Mouse (Mus musculus): ENCODE data around the gene R3hdm1. TPM values are rescaled to one million over a fixed set of nuclear protein-coding genes. Genes with fewer than 3 reads are reported as not detected.

R3hdm1 gene
- polyA plus RNA-seq, 1 experiment from 2014 or later, result 49.7 TPM

DNA sequence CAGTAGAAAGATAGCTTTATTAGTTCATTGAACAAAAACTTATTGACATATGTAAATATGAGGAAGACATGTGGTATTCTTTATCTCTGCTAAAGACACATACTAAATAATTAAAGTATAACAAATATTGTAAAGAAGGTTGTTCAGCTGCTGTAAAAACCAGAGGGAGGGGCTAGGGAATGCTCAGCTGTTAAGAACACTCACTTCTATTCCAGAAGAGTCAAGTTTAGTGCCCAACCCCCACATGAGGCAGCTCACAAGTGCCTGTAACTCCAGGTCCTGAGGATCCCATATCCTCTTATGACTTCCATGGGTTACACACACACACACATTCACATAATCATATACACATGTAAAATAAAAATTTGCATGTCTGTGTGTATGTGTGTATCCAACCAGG is 67.0 kb downstream of the R3hdm1 start:
- Histone ChIP-seq H3K9me3 (replicated peaks; ENCODE audit: low read length) (no peaks in the 10 kb centered on the region), H3K9ac (ENCODE audit: low read depth, low read length) (no peak overlapping the region), H3K4me3 (replicated peaks; ENCODE audit: low read depth, low read length) (no peak overlapping the region), H3K4me2 (ENCODE audit: low read length) (no peak overlapping the region), H3K36me3 (ENCODE audit: insufficient read depth, low read length) (peaks cover 4% of the 10 kb centered on the region; the same call in 1 of the 2 replicates), H3K4me1 (replicated peaks; ENCODE audit: insufficient read depth, low read length) (no peaks in the 10 kb centered on the region), H3K27ac (no peak overlapping the region), H3K27me3 (ENCODE audit: insufficient read depth, low read length) (no peaks in the 10 kb centered on the region)
- no peak for TF ChIP-seq CTCF (IDR thresholded peaks at IDR 0.05; ENCODE audit: low read depth)
- DNase-seq (ENCODE audit: low spot score), result no peak
- ATAC-seq (replicated peaks; ENCODE audit: low FRiP score, low read depth), result no peak

DNA sequence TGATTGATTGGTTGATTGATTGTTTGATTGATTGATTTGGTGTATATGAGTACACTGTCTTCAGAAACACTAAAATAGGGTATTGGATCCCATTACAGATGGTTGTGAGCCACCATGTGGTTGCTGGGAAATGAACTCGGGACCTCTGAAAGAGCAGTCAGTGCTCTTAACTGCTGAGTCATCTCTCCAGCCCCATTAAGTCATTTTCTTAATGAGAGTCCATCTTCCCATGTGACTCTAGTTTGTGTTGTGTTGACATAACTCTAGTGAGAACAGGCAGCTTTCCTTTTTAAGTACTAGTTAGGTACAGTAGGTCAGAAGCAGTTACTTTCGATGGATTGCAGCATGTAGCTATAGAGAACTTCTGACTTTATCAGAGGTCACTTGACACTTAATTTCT is 88.3 kb downstream of the R3hdm1 start:
- Histone ChIP-seq H3K27me3 (ENCODE audit: insufficient read depth, low read length) (no peaks in the 10 kb centered on the region), H3K9ac (ENCODE audit: low read depth, low read length) (no peak overlapping the region), H3K27ac (no peak overlapping the region), H3K36me3 (ENCODE audit: insufficient read depth, low read length) (peaks cover 25% of the 10 kb centered on the region), H3K4me1 (replicated peaks; ENCODE audit: insufficient read depth, low read length) (no peaks in the 10 kb centered on the region), H3K4me3 (replicated peaks; ENCODE audit: low read depth, low read length) (no peak overlapping the region), H3K4me2 (ENCODE audit: low read length) (no peak overlapping the region), H3K9me3 (replicated peaks; ENCODE audit: low read length) (no peaks in the 10 kb centered on the region)
- DNase-seq (ENCODE audit: low spot score), result no peak
- WGBS, result 53% methylated on average over 2 of the region's 2 CpGs
- ATAC-seq (replicated peaks; ENCODE audit: low FRiP score, low read depth), result no peak; the same call in 1 of the 2 replicates
- no peak for TF ChIP-seq CTCF (IDR thresholded peaks at IDR 0.05; ENCODE audit: low read depth)

DNA sequence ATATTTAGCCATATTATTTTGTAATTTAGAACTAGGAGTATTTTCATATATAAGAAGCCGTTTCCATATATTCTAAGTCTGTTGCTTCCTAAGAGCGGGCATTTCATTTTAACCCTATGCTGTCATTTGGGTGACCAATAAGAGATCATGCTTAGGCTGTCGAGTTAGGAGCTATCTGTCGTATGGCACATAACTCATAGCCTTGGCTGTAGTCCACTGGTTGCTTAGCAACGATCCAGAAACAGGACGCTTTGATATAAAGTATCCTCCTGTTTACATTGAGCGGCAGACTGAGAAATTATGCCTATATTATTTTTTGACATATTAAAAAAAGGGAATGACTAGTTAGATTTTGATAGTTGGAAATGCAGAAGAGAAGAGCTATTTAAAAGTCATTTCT is 89.3 kb downstream of the R3hdm1 start:
- Histone ChIP-seq H3K9me3 (replicated peaks; ENCODE audit: low read length) (no peaks in the 10 kb centered on the region), H3K4me3 (replicated peaks; ENCODE audit: low read depth, low read length) (no peak overlapping the region), H3K36me3 (ENCODE audit: insufficient read depth, low read length) (peaks cover 26% of the 10 kb centered on the region), H3K9ac (ENCODE audit: low read depth, low read length) (no peak overlapping the region), H3K27me3 (ENCODE audit: insufficient read depth, low read length) (no peaks in the 10 kb centered on the region), H3K4me2 (ENCODE audit: low read length) (no peak overlapping the region), H3K4me1 (replicated peaks; ENCODE audit: insufficient read depth, low read length) (no peaks in the 10 kb centered on the region), H3K27ac (no peak overlapping the region)
- TF ChIP-seq CTCF (IDR thresholded peaks at IDR 0.05; ENCODE audit: low read depth), result no peak
- 62% methylated on average over 7 of the region's 7 CpGs for WGBS
- ATAC-seq (replicated peaks; ENCODE audit: low FRiP score, low read depth) (no peak), DNase-seq (ENCODE audit: low spot score) (no peak)

DNA sequence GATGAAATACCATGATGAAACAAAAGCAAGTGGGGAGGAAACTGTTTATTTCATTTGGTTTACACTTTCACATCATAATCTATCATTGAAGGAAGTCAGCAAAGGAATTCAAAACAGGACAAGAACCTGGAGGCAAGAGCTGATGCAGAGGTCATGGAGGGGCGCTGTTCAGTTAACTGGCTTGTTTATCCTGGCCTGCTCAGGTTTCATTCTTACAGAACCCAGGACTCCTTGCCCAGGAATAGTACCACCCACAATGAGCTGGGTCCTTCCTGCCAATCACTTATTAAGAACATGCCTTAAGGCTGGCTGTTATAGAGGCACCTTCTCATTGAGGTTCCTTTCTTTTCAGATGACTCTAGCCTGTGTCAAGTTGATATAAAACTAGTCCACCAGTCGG is 90.9 kb downstream of the R3hdm1 start:
- DNase-seq (ENCODE audit: low spot score) (no peak), ATAC-seq (replicated peaks; ENCODE audit: low FRiP score, low read depth) (no peak)
- 44% methylated on average over 2 of the region's 2 CpGs for WGBS

DNA sequence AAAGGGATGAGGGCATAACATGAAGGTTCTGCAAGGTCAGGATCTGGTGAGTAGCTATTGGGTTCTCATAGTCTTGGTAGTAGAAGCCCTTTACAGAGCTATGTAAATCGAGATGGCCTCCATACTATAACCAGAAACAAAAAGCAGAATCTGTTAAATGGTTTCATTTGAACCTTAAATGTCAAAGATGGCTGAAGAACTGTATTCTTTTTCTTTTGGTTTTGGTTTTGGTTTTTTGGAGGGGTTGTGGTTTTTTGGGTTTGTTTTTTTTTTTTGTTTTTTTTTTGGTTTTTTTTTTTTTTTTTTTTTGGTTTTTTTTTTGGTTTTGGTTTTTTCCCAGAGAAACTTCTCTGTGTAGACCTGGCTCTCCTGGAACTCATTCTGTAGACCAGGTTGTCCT is 94.3 kb downstream of the R3hdm1 start:
- ATAC-seq (replicated peaks; ENCODE audit: low FRiP score, low read depth), result no peak
- Histone ChIP-seq H3K9ac (ENCODE audit: low read depth, low read length) (no peak overlapping the region), H3K4me3 (replicated peaks; ENCODE audit: low read depth, low read length) (no peak overlapping the region), H3K27me3 (ENCODE audit: insufficient read depth, low read length) (no peaks in the 10 kb centered on the region), H3K27ac (no peak overlapping the region), H3K4me1 (replicated peaks; ENCODE audit: insufficient read depth, low read length) (no peaks in the 10 kb centered on the region), H3K4me2 (ENCODE audit: low read length) (no peak overlapping the region), H3K36me3 (ENCODE audit: insufficient read depth, low read length) (peaks cover 23% of the 10 kb centered on the region), H3K9me3 (replicated peaks; ENCODE audit: low read length) (no peaks in the 10 kb centered on the region)
- WGBS, result 86% methylated on average over 1 of the region's 1 CpGs
- no peak for TF ChIP-seq CTCF (IDR thresholded peaks at IDR 0.05; ENCODE audit: low read depth)
- no peak for DNase-seq (ENCODE audit: low spot score)

More for the DNA sequence above, 90.9 kb downstream of the R3hdm1 start:
- H3K9me3 ChIP-seq (replicated peaks; ENCODE audit: low read length), result no peaks in the 10 kb centered on the region
- H3K4me1 ChIP-seq (replicated peaks; ENCODE audit: insufficient read depth, low read length), result no peaks in the 10 kb centered on the region
- no peak for TF ChIP-seq CTCF (IDR thresholded peaks at IDR 0.05; ENCODE audit: low read depth)
- H3K9ac ChIP-seq (ENCODE audit: low read depth, low read length), result no peak overlapping the region
- peaks cover 26% of the 10 kb centered on the region for H3K36me3 ChIP-seq (ENCODE audit: insufficient read depth, low read length)
- no peak overlapping the region for H3K4me2 ChIP-seq (ENCODE audit: low read length)
- no peak overlapping the region for H3K4me3 ChIP-seq (replicated peaks; ENCODE audit: low read depth, low read length)
- no peak overlapping the region for H3K27ac ChIP-seq
- no peaks in the 10 kb centered on the region for H3K27me3 ChIP-seq (ENCODE audit: insufficient read depth, low read length)

- H3K4me1 ChIP-seq (replicated peaks; ENCODE audit: insufficient read depth, low read length), result no peaks in the 10 kb centered on the region
- H3K9me3 ChIP-seq (replicated peaks; ENCODE audit: low read length), result no peaks in the 10 kb centered on the region
- no peaks in the 10 kb centered on the region for H3K27me3 ChIP-seq (ENCODE audit: insufficient read depth, low read length)
- H3K4me3 ChIP-seq (replicated peaks; ENCODE audit: low read depth, low read length), result no peak overlapping the region
- no peak overlapping the region for H3K9ac ChIP-seq (ENCODE audit: low read depth, low read length)
- H3K27ac ChIP-seq, result no peak overlapping the region
- H3K36me3 ChIP-seq (ENCODE audit: insufficient read depth, low read length), result peaks cover 6% of the 10 kb centered on the region; the same call in 1 of the 2 replicates
- whole genome bisulfite sequencing, result 85% methylated on average over 5 of the region's 5 CpGs
- no peak for TF ChIP-seq CTCF (IDR thresholded peaks at IDR 0.05; ENCODE audit: low read depth)
- ATAC-seq (replicated peaks; ENCODE audit: low FRiP score, low read depth) (no peak), DNase-seq (ENCODE audit: low spot score) (no peak)
- no peak overlapping the region for H3K4me2 ChIP-seq (ENCODE audit: low read length)
Measured at GRCm38 (mm10) chr1:128213261-128213660, 110.2 kb downstream of the R3hdm1 start.

DNA sequence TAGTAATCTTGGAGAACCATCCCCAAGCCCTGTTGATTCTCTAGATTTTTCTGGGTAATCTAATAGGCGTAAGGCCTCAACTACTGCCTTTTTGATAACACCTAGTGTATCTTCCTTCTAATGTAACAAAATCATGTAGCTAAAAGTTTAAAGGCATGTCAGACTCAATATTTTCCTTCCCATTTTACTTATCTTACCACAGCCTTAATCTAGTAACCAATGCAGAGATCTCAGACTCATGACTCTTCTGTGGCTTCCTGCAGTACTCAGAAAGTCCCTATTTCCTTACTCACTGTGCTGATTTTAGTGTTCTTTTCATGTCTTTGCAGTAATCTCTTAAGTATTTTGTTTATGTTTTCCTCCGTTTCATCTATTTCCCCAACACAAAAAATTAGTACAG is 118.8 kb downstream of the R3hdm1 start:
- ATAC-seq (replicated peaks; ENCODE audit: low FRiP score, low read depth), result no peak
- TF ChIP-seq CTCF (IDR thresholded peaks at IDR 0.05; ENCODE audit: low read depth), result no peak
- no peak overlapping the region for H3K4me3 ChIP-seq (replicated peaks; ENCODE audit: low read depth, low read length)
- H3K4me1 ChIP-seq (replicated peaks; ENCODE audit: insufficient read depth, low read length), result no peaks in the 10 kb centered on the region
- WGBS, result 93% methylated on average over 2 of the region's 2 CpGs
- no peak for DNase-seq (ENCODE audit: low spot score)
- no peak overlapping the region for H3K9ac ChIP-seq (ENCODE audit: low read depth, low read length)
- no peaks in the 10 kb centered on the region for H3K27me3 ChIP-seq (ENCODE audit: insufficient read depth, low read length)
- peaks cover 26% of the 10 kb centered on the region for H3K36me3 ChIP-seq (ENCODE audit: insufficient read depth, low read length)
- no peak overlapping the region for H3K27ac ChIP-seq
- H3K4me2 ChIP-seq (ENCODE audit: low read length), result no peak overlapping the region
- H3K9me3 ChIP-seq (replicated peaks; ENCODE audit: low read length), result no peaks in the 10 kb centered on the region
